Mouse (Mus musculus) CH12.LX (cell line): Measurements from ENCODE around the gene Cct7. TPM values are rescaled to one million over a fixed set of nuclear protein-coding genes. Genes with fewer than 3 reads are reported as not detected.

Experiments used
- DNase-seq: peaks from one replicate; pipeline ENCODE4 v3.0.0-alpha.2; 2013; ENCODE audit errors: extremely low read depth
- H3K27ac ChIP-seq: 2 replicates; pipeline ENCODE4 v1.5.1; 2012; ENCODE audit warnings: low read depth, mild to moderate bottlenecking, control low read depth, moderate library complexity; ENCODE audit not compliant: insufficient read depth
- H3K27me3 ChIP-seq: replicated peaks from 2 replicates; pipeline ENCODE3; 2012; ENCODE audit warnings: inconsistent platforms
- H3K36me3 ChIP-seq, 2 experiments: replicated peaks in 1 of 2; 2 replicates each; pipeline versions ENCODE3 to v1.6.1; 2012; ENCODE audit warnings: inconsistent platforms in 1 of 2, low read length in 1 of 2, mild to moderate bottlenecking in 1 of 2, mixed read lengths in 1 of 2, moderate library complexity in 1 of 2; ENCODE audit not compliant: control insufficient read depth in 1 of 2, insufficient read depth in 1 of 2
- H3K4me1 ChIP-seq, 2 experiments: 2 replicates each; pipeline ENCODE4 v1.6.1; 2012; ENCODE audit warnings: inconsistent platforms in 1 of 2, moderate library complexity in 1 of 2; ENCODE audit not compliant: insufficient read depth in 2 of 2, control insufficient read depth in 1 of 2
- H3K4me2 ChIP-seq: 2 replicates; pipeline ENCODE4 v1.6.1; 2012; ENCODE audit warnings: low read depth, mild to moderate bottlenecking, control low read depth; ENCODE audit not compliant: poor library complexity, insufficient read depth, severe bottlenecking
- H3K4me3 ChIP-seq, 3 experiments: fragments of 150-350 bp in 1 of 3; sonication (generic) in 1 of 3; replicated peaks in 1 of 3; 2 replicates each; pipeline versions ENCODE3 to v1.5.1; 2011 to 2012; ENCODE audit warnings: low read depth in 2 of 3, low read length in 2 of 3, mild to moderate bottlenecking in 2 of 3, moderate library complexity in 2 of 3, control low read depth in 1 of 3, improper control_type of control experiment in 1 of 3, inconsistent platforms in 1 of 3, mixed read lengths in 1 of 3; ENCODE audit not compliant: poor library complexity in 1 of 3
- H3K79me2 ChIP-seq: replicated peaks from 2 replicates; pipeline ENCODE4 v1.6.1; 2012; ENCODE audit warnings: mild to moderate bottlenecking, moderate library complexity; ENCODE audit not compliant: control insufficient read depth, poor library complexity, insufficient read depth, severe bottlenecking; ENCODE audit errors: extremely low read depth
- H3K9ac ChIP-seq: 2 replicates; pipeline ENCODE4 v1.6.1; 2012; ENCODE audit warnings: low read depth, mild to moderate bottlenecking, control low read depth, moderate library complexity; ENCODE audit not compliant: insufficient read depth
- H3K9me3 ChIP-seq: replicated peaks from 2 replicates; pipeline ENCODE3; 2012; ENCODE audit warnings: low read length, inconsistent platforms, mixed read lengths
- CHD2 ChIP-seq: IDR thresholded peaks from 2 replicates; pipeline ENCODE4 v1.6.1; 2011; ENCODE audit warnings: low read length, improper control_type of control experiment
- CTCF ChIP-seq, 2 experiments: IDR thresholded peaks in 1 of 2; conservative IDR thresholded peaks in 1 of 2; 2 replicates each; pipeline ENCODE4 v1.5.1; 2011 to 2012; ENCODE audit warnings: low read depth in 2 of 2, low read length in 2 of 2, improper control_type of control experiment in 1 of 2, inconsistent platforms in 1 of 2, mild to moderate bottlenecking in 1 of 2, moderate library complexity in 1 of 2
- E2F4 ChIP-seq: IDR thresholded peaks from 2 replicates; pipeline ENCODE4 v1.6.1; 2011; ENCODE audit warnings: low read depth, low read length, improper control_type of control experiment; ENCODE audit not compliant: insufficient replicate concordance
- ELF1 ChIP-seq: IDR thresholded peaks from 2 replicates; pipeline ENCODE4 v1.6.1; 2014; ENCODE audit warnings: low read depth, mild to moderate bottlenecking, inconsistent platforms, low read length, improper control_type of control experiment
- EP300 ChIP-seq: IDR thresholded peaks from 2 replicates; pipeline ENCODE4 v1.6.1; 2011; ENCODE audit warnings: low read length, improper control_type of control experiment
- ETS1 ChIP-seq: conservative IDR thresholded peaks from 2 replicates; pipeline ENCODE4 v1.6.1; 2012; ENCODE audit warnings: low read depth, mild to moderate bottlenecking, inconsistent platforms, low read length, improper control_type of control experiment, moderate library complexity
- GABPA ChIP-seq: IDR thresholded peaks from 2 replicates; pipeline ENCODE4 v1.6.1; 2012; ENCODE audit warnings: low read depth, low read length, improper control_type of control experiment, inconsistent platforms; ENCODE audit not compliant: insufficient replicate concordance
- IRF4 ChIP-seq: IDR thresholded peaks from 2 replicates; pipeline ENCODE4 v1.6.1; 2014; ENCODE audit warnings: low read depth, mild to moderate bottlenecking, inconsistent platforms, low read length, improper control_type of control experiment
- JUND ChIP-seq: conservative IDR thresholded peaks from 2 replicates; pipeline ENCODE4 v1.6.1; 2011; ENCODE audit warnings: low read depth, low read length, improper control_type of control experiment
- KAT2A ChIP-seq: IDR thresholded peaks from 2 replicates; pipeline ENCODE4 v1.6.1; 2012; ENCODE audit warnings: low read length, improper control_type of control experiment, inconsistent platforms; ENCODE audit not compliant: insufficient replicate concordance
- MAFK ChIP-seq: IDR thresholded peaks from 2 replicates; pipeline ENCODE4 v1.6.1; 2011; ENCODE audit warnings: low read length, improper control_type of control experiment; ENCODE audit not compliant: insufficient replicate concordance
- MAX ChIP-seq: IDR thresholded peaks from 2 replicates; pipeline ENCODE4 v1.6.1; 2011; ENCODE audit warnings: low read length, improper control_type of control experiment
- MYC ChIP-seq: IDR thresholded peaks from 2 replicates; pipeline ENCODE4 v1.6.1; 2011; ENCODE audit warnings: low read depth, mild to moderate bottlenecking, improper control_type of control experiment, low read length
- NELFE ChIP-seq: IDR thresholded peaks from 2 replicates; pipeline ENCODE4 v1.6.1; 2011; ENCODE audit warnings: low read depth, low read length, improper control_type of control experiment
- POLR2A ChIP-seq: IDR thresholded peaks from 2 replicates; pipeline ENCODE4 v1.6.1; 2011; ENCODE audit warnings: low read depth, mild to moderate bottlenecking, improper control_type of control experiment, low read length
- RAD21 ChIP-seq: IDR thresholded peaks from 2 replicates; pipeline ENCODE4 v1.6.1; 2011; ENCODE audit warnings: low read depth, mild to moderate bottlenecking, low read length, improper control_type of control experiment, moderate library complexity
- SMC3 ChIP-seq: IDR thresholded peaks from 2 replicates; pipeline ENCODE4 v1.6.1; 2011; ENCODE audit warnings: low read depth, low read length, improper control_type of control experiment
- USF1 ChIP-seq: IDR thresholded peaks from 2 replicates; pipeline ENCODE4 v1.6.1; 2014; ENCODE audit warnings: low read depth, mild to moderate bottlenecking, inconsistent platforms, low read length, improper control_type of control experiment
- USF2 ChIP-seq: conservative IDR thresholded peaks from 2 replicates; pipeline ENCODE4 v1.6.1; 2011; ENCODE audit warnings: low read depth, low read length, improper control_type of control experiment
- ZMIZ1 ChIP-seq: IDR thresholded peaks from 2 replicates; pipeline ENCODE4 v1.6.1; 2012; ENCODE audit warnings: low read depth, mild to moderate bottlenecking, inconsistent platforms, low read length, improper control_type of control experiment
- ZNF384 ChIP-seq: IDR thresholded peaks from 2 replicates; pipeline ENCODE4 v1.6.1; 2012; ENCODE audit warnings: low read depth, low read length, improper control_type of control experiment, inconsistent platforms
- dilution Hi-C: fragments of 300-500 bp; cut with MboI; formaldehyde crosslinking; loops from 2 replicates; pipeline ENCODE4 v1.14.3; 2020; ENCODE audit warnings: low sequenced_read_pairs; ENCODE audit not compliant: extremely low pct_unique_long_range_greater_than_20kb, extremely low pct_ligation_motif_present
- in situ Hi-C: fragments of 300-500 bp; cut with MboI; formaldehyde crosslinking; loops from 3 replicates; pipeline ENCODE4 v1.14.3; 2019; ENCODE audit warnings: low sequenced_read_pairs, low pct_ligation_motif_present, low pct_unique_long_range_greater_than_20kb, mixed read lengths
- polyA plus RNA-seq: library from polyadenylated mRNA; unstranded; fragments of >175 nt; gene quantifications from 2 replicates; pipeline ENCODE4 v1.2.1, GENCODE M21; 2012; ENCODE audit warnings: low read depth; ENCODE audit not compliant: insufficient read length
- total RNA-seq, 2 experiments: library from RNA; depleted of rRNA; stranded (reverse); fragments of 300-350 nt in 1 of 2; fragments of >200 nt in 1 of 2; gene quantifications; 2 replicates each; pipeline ENCODE4 v1.2.3; 2012 to 2014

Gene Cct7
- total and polyA plus RNA-seq, 3 experiments = 483 to 505 (median 484) TPM

DNA sequence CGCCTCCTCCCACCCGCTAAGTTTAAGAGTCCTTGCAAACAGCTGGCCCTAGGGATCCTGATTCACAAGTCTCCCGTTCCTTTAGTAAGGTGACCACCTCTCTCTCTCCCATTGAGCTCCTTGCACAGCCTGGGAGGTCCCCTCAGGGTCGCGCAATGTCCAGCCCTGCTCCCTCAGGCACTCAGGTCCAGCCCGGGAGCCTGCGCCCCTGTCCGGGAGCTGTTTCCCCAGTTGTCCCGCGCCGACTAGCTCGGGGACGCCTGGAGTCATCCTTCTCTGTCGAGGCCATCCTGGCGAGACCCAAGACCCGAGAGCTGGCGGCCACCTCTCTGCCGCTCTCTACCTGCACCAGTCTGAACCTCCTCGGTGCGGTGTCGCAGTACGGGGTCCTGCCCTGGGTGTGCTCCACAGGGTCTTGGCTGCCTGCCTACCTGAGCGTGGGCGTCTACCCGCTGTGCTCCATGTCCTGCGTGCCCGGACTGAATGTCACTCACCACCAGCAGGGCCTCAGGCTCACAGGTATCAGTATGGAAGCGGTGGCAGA, 27.4 kb upstream of the Cct7 start, which contains the start of gene Noto:
Noto (plus strand) TSS at position 51 of the 544 bp plus-strand sequence.
- Histone ChIP-seq H3K9ac (no peak within 1 kb of the TSS), H3K4me2 (no peak within 1 kb of the TSS), H3K27me3 (peaks cover 74% of the 10 kb centered on the region), H3K9me3 (no peaks in the 10 kb centered on the region), H3K4me3 (no peak within 1 kb of the TSS), H3K4me1 (no peaks in the 10 kb centered on the region), H3K79me2 (no peaks in the 10 kb centered on the region), H3K27ac (no peak within 1 kb of the TSS), H3K36me3 (no peaks in the 10 kb centered on the region)
- dilution Hi-C loops (no loop called here), in situ Hi-C loops (no loop called here)
- DNase-seq = no peak
- no peak for TF ChIP-seq RAD21

DNA sequence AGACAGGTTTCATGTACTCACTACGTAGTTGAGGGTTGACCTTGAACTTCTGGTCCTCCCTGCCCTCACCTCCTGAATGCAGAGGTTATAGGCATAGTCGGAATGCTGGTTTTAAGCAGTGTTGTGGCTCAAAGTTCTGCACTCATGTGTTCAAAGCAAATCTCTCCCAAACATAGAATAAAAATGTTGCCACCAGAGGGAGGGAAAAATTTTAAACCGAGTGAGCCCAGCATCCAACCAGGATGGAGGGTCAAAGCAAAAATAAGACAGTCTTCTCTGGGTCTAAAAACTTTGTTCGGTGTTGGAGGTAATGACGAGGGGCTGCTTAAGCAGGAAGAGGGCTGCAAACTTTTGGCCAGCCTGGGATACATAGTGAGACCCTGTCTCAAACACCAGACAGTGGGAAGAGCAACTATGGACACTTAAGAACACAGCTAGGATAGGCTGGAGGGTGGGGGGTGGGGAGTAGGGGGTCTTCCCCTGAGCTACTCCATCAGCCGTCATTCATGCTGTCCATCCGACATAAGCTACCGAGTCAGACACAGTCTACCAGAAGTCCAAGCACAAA, 20.0 kb upstream of the Cct7 start:
- dilution Hi-C loops = no loop called here
- Histone ChIP-seq H3K9me3 (no peaks in the 10 kb centered on the region), H3K9ac (peak overlapping the region; percentile 34), H3K4me1 (peaks cover 2 to 37% of the 10 kb centered on the region in 2 experiments; a peak in 3 of 4 replicates), H3K27ac (no peak overlapping the region), H3K4me2 (peak overlapping the region; percentile 62), H3K4me3 (peak overlapping the region; percentile 91 to 100 (median 99)), H3K36me3 (peaks cover 0 to 5% of the 10 kb centered on the region in 2 experiments), H3K79me2 (peaks cover 41% of the 10 kb centered on the region), H3K27me3 (peaks cover 29% of the 10 kb centered on the region)
- TF ChIP-seq NELFE (no peak), ELF1 (no peak), IRF4 (no peak), SMC3 (no peak), ZMIZ1 (no peak), MYC (no peak), CHD2 (no peak), JUND (no peak), MAX (no peak), USF1 (no peak), ETS1 (no peak), ZNF384 (no peak), USF2 (no peak), MAFK (no peak), EP300 (no peak), GABPA (no peak), E2F4 (no peak), KAT2A (no peak), CTCF (conservative IDR thresholded peaks at IDR 0.05 in 1 of 2, IDR thresholded peaks at IDR 0.05 in 1 of 2; ENCODE audit: low read depth in 2 of 2, low read length in 2 of 2) (no peak), POLR2A (no peak)
- in situ Hi-C loops = no loop called here
- DNase-seq = no peak
